Mouse (Mus musculus): ENCODE measurements around the gene Enkur. TPM values are rescaled to one million over a fixed set of nuclear protein-coding genes. Genes with fewer than 3 reads are reported as not detected.

The Enkur gene
- polyA plus RNA-seq, 2 experiments, result 0.02 TPM; not detected in 1

GRCm38 (mm10) chr2:21167916-21168315 lies 37.2 kb downstream of the Enkur start:
- H3K4me2 ChIP-seq (ENCODE audit: low read depth), result no peak overlapping the region
- H3K27me3 ChIP-seq (ENCODE audit: control insufficient read depth, insufficient read depth, low read length), result no peaks in the 10 kb centered on the region
- 70% methylated on average over 1 of the region's 1 CpGs for WGBS (ENCODE audit: insufficient replicate concordance)
- DNase-seq (ENCODE audit: low read depth in 3 of 3, low spot score in 3 of 3) (no peak), ATAC-seq (ENCODE audit: insufficient read depth) (no peak)
- no peaks in the 10 kb centered on the region for H3K9me3 ChIP-seq (ENCODE audit: control insufficient read depth, low read length)
- TF ChIP-seq CTCF (IDR thresholded peaks at IDR 0.05; ENCODE audit: low read depth), result no peak
- no peaks in the 10 kb centered on the region for H3K36me3 ChIP-seq (replicated peaks; ENCODE audit: control insufficient read depth, insufficient read depth, low read depth)
- no peak overlapping the region for H3K27ac ChIP-seq
- no peaks in the 10 kb centered on the region for H3K4me1 ChIP-seq (replicated peaks; ENCODE audit: control insufficient read depth in 2 of 2, insufficient read depth in 2 of 2, low read length in 1 of 2)
- no peak overlapping the region for H3K4me3 ChIP-seq (ENCODE audit: insufficient read depth in 1 of 2, low read depth in 2 of 2, low read length in 2 of 2)
- no peak overlapping the region for H3K9ac ChIP-seq (replicated peaks)

GRCm38 (mm10) chr2:21164296-21164695 lies 40.9 kb downstream of the Enkur start:
- no peaks in the 10 kb centered on the region for H3K4me1 ChIP-seq (replicated peaks; ENCODE audit: control insufficient read depth in 2 of 2, insufficient read depth in 2 of 2, low read length in 1 of 2)

GRCm38 (mm10) chr2:21153469-21153868 lies 51.7 kb downstream of the Enkur start:
- Histone ChIP-seq H3K27ac (no peak overlapping the region), H3K27me3 (ENCODE audit: control insufficient read depth, insufficient read depth, low read length) (no peaks in the 10 kb centered on the region), H3K9me3 (ENCODE audit: control insufficient read depth, low read length) (no peaks in the 10 kb centered on the region), H3K4me2 (ENCODE audit: low read depth) (no peak overlapping the region), H3K4me1 (replicated peaks; ENCODE audit: control insufficient read depth in 2 of 2, insufficient read depth in 2 of 2, low read length in 1 of 2) (no peaks in the 10 kb centered on the region), H3K4me3 (ENCODE audit: insufficient read depth in 1 of 2, low read depth in 2 of 2, low read length in 2 of 2) (no peak overlapping the region), H3K36me3 (replicated peaks; ENCODE audit: control insufficient read depth, insufficient read depth, low read depth) (no peaks in the 10 kb centered on the region), H3K9ac (replicated peaks) (no peak overlapping the region)
- 49% methylated on average over 3 of the region's 3 CpGs for WGBS (ENCODE audit: insufficient replicate concordance)
- TF ChIP-seq EP300 (IDR thresholded peaks at IDR 0.05; ENCODE audit: low read depth) (no peak), CTCF (IDR thresholded peaks at IDR 0.05; ENCODE audit: low read depth) (no peak)
- ATAC-seq (ENCODE audit: insufficient read depth) (no peak), DNase-seq (ENCODE audit: low read depth in 3 of 3, low spot score in 3 of 3) (no peak)

More at GRCm38 (mm10) chr2:21164296-21164695, 40.9 kb downstream of the Enkur start:
- no peak for ATAC-seq (ENCODE audit: insufficient read depth)
- Histone ChIP-seq H3K27me3 (ENCODE audit: control insufficient read depth, insufficient read depth, low read length) (no peaks in the 10 kb centered on the region), H3K4me3 (ENCODE audit: insufficient read depth in 1 of 2, low read depth in 2 of 2, low read length in 2 of 2) (no peak overlapping the region), H3K36me3 (replicated peaks; ENCODE audit: control insufficient read depth, insufficient read depth, low read depth) (no peaks in the 10 kb centered on the region), H3K4me2 (ENCODE audit: low read depth) (no peak overlapping the region), H3K27ac (no peak overlapping the region), H3K9me3 (ENCODE audit: control insufficient read depth, low read length) (no peaks in the 10 kb centered on the region), H3K9ac (replicated peaks) (no peak overlapping the region)
- DNase-seq (ENCODE audit: low read depth in 3 of 3, low spot score in 3 of 3), result no peak
- WGBS (ENCODE audit: insufficient replicate concordance), result 63% methylated on average over 8 of the region's 8 CpGs
- TF ChIP-seq CTCF (IDR thresholded peaks at IDR 0.05; ENCODE audit: low read depth), result no peak

- Histone ChIP-seq H3K9me3 (ENCODE audit: control insufficient read depth, low read length) (no peaks in the 10 kb centered on the region), H3K4me3 (ENCODE audit: insufficient read depth in 1 of 2, low read depth in 2 of 2, low read length in 2 of 2) (no peak overlapping the region), H3K4me2 (ENCODE audit: low read depth) (no peak overlapping the region), H3K9ac (replicated peaks) (no peak overlapping the region), H3K4me1 (replicated peaks; ENCODE audit: control insufficient read depth in 2 of 2, insufficient read depth in 2 of 2, low read length in 1 of 2) (no peaks in the 10 kb centered on the region), H3K27me3 (ENCODE audit: control insufficient read depth, insufficient read depth, low read length) (peaks cover 2% of the 10 kb centered on the region), H3K27ac (no peak overlapping the region), H3K36me3 (replicated peaks; ENCODE audit: control insufficient read depth, insufficient read depth, low read depth) (no peaks in the 10 kb centered on the region)
- 59% methylated on average over 4 of the region's 4 CpGs for WGBS (ENCODE audit: insufficient replicate concordance)
- no peak for TF ChIP-seq CTCF (IDR thresholded peaks at IDR 0.05; ENCODE audit: low read depth)
- TF ChIP-seq EP300 (IDR thresholded peaks at IDR 0.05; ENCODE audit: low read depth), result no peak
- ATAC-seq (ENCODE audit: insufficient read depth) (no peak), DNase-seq (ENCODE audit: low read depth in 3 of 3, low spot score in 3 of 3) (no peak)
These were observed 58.0 kb downstream of the Enkur start for GRCm38 (mm10) chr2:21147169-21147568.

- 69% methylated on average over 6 of the region's 6 CpGs for WGBS (ENCODE audit: insufficient replicate concordance)
- Histone ChIP-seq H3K27me3 (ENCODE audit: control insufficient read depth, insufficient read depth, low read length) (peaks cover 8% of the 10 kb centered on the region), H3K4me1 (replicated peaks; ENCODE audit: control insufficient read depth in 2 of 2, insufficient read depth in 2 of 2, low read length in 1 of 2) (no peaks in the 10 kb centered on the region), H3K9ac (replicated peaks) (no peak overlapping the region), H3K27ac (no peak overlapping the region), H3K36me3 (replicated peaks; ENCODE audit: control insufficient read depth, insufficient read depth, low read depth) (no peaks in the 10 kb centered on the region), H3K4me3 (ENCODE audit: insufficient read depth in 1 of 2, low read depth in 2 of 2, low read length in 2 of 2) (no peak overlapping the region), H3K9me3 (ENCODE audit: control insufficient read depth, low read length) (no peaks in the 10 kb centered on the region), H3K4me2 (ENCODE audit: low read depth) (no peak overlapping the region)
- no peak for ATAC-seq (ENCODE audit: insufficient read depth)
- DNase-seq (ENCODE audit: low read depth in 3 of 3, low spot score in 3 of 3), result no peak
- TF ChIP-seq EP300 (IDR thresholded peaks at IDR 0.05; ENCODE audit: low read depth) (no peak), CTCF (IDR thresholded peaks at IDR 0.05; ENCODE audit: low read depth) (no peak)
These were observed 58.7 kb downstream of the Enkur start for GRCm38 (mm10) chr2:21146486-21146885.

Data from liver, embryonic 14.5 days (tissue).